Mouse (Mus musculus): ENCODE results near the gene Ehd2. TPM values are rescaled to one million over a fixed set of nuclear protein-coding genes. Genes with fewer than 3 reads are reported as not detected.

The Ehd2 gene
- 3.0 and 3.5 TPM in 2 replicates for polyA plus RNA-seq (2012; rRNA removed)

GRCm38 (mm10) chr7:15967312-15967711 is at the start of gene Ehd2:
Gene Ehd2, minus strand, starts transcription at chr7:15967567.
- Histone ChIP-seq H3K4me3 (ENCODE audit: control insufficient read depth, low read depth, low read length) (peak within 1 kb of the TSS; percentile 73), H3K36me3 (ENCODE audit: control insufficient read depth, insufficient read depth, low read length) (no peaks in the 10 kb centered on the region), H3K27ac (ENCODE audit: control insufficient read depth, insufficient read depth, low read depth, low read length) (no peak within 1 kb of the TSS), H3K4me1 (ENCODE audit: control insufficient read depth, insufficient read depth, low read length) (peaks cover 19% of the 10 kb centered on the region), H3K27me3 (ENCODE audit: control insufficient read depth, insufficient read depth, low read length) (no peaks in the 10 kb centered on the region)
- peak; percentile 90 for TF ChIP-seq CTCF (IDR thresholded peaks at IDR 0.05; ENCODE audit: control insufficient read depth, insufficient read depth, insufficient replicate concordance, low read depth, low read length)
- TF ChIP-seq POLR2A (IDR thresholded peaks at IDR 0.05; ENCODE audit: control insufficient read depth, low read depth, low read length), result no peak

- H3K4me3 ChIP-seq (ENCODE audit: control insufficient read depth, low read depth, low read length), result no peak overlapping the region
- TF ChIP-seq CTCF (IDR thresholded peaks at IDR 0.05; ENCODE audit: control insufficient read depth, insufficient read depth, insufficient replicate concordance, low read depth, low read length), result no peak
- no peak for TF ChIP-seq POLR2A (IDR thresholded peaks at IDR 0.05; ENCODE audit: control insufficient read depth, low read depth, low read length)
- H3K36me3 ChIP-seq (ENCODE audit: control insufficient read depth, insufficient read depth, low read length), result no peaks in the 10 kb centered on the region
- H3K27me3 ChIP-seq (ENCODE audit: control insufficient read depth, insufficient read depth, low read length), result no peaks in the 10 kb centered on the region
- peak overlapping the region; percentile 52; the same call in 1 of the 2 replicates for H3K27ac ChIP-seq (ENCODE audit: control insufficient read depth, insufficient read depth, low read depth, low read length)
- peaks cover 7% of the 10 kb centered on the region for H3K4me1 ChIP-seq (ENCODE audit: control insufficient read depth, insufficient read depth, low read length)
Measured at GRCm38 (mm10) chr7:16015384-16015783, 48.0 kb upstream of the Ehd2 start.

GRCm38 (mm10) chr7:16014521-16015175 is 47.3 kb upstream of the Ehd2 start:
- TF ChIP-seq POLR2A (IDR thresholded peaks at IDR 0.05; ENCODE audit: control insufficient read depth, low read depth, low read length), result no peak
- TF ChIP-seq CTCF (IDR thresholded peaks at IDR 0.05; ENCODE audit: control insufficient read depth, insufficient read depth, insufficient replicate concordance, low read depth, low read length), result no peak
- H3K4me3 ChIP-seq (ENCODE audit: control insufficient read depth, low read depth, low read length), result no peak overlapping the region
- no peaks in the 10 kb centered on the region for H3K36me3 ChIP-seq (ENCODE audit: control insufficient read depth, insufficient read depth, low read length)
- H3K4me1 ChIP-seq (ENCODE audit: control insufficient read depth, insufficient read depth, low read length), result peaks cover 5% of the 10 kb centered on the region
- H3K27ac ChIP-seq (ENCODE audit: control insufficient read depth, insufficient read depth, low read depth, low read length), result no peak overlapping the region
- H3K27me3 ChIP-seq (ENCODE audit: control insufficient read depth, insufficient read depth, low read length), result no peaks in the 10 kb centered on the region

GRCm38 (mm10) chr7:16013722-16014275 is 46.4 kb upstream of the Ehd2 start:
- TF ChIP-seq POLR2A (IDR thresholded peaks at IDR 0.05; ENCODE audit: control insufficient read depth, low read depth, low read length) (no peak), CTCF (IDR thresholded peaks at IDR 0.05; ENCODE audit: control insufficient read depth, insufficient read depth, insufficient replicate concordance, low read depth, low read length) (no peak)
- peaks cover 4% of the 10 kb centered on the region for H3K4me1 ChIP-seq (ENCODE audit: control insufficient read depth, insufficient read depth, low read length)
- no peaks in the 10 kb centered on the region for H3K36me3 ChIP-seq (ENCODE audit: control insufficient read depth, insufficient read depth, low read length)
- no peak overlapping the region for H3K4me3 ChIP-seq (ENCODE audit: control insufficient read depth, low read depth, low read length)
- no peak overlapping the region for H3K27ac ChIP-seq (ENCODE audit: control insufficient read depth, insufficient read depth, low read depth, low read length)
- no peaks in the 10 kb centered on the region for H3K27me3 ChIP-seq (ENCODE audit: control insufficient read depth, insufficient read depth, low read length)

- Histone ChIP-seq H3K36me3 (ENCODE audit: control insufficient read depth, insufficient read depth, low read length) (no peaks in the 10 kb centered on the region), H3K27me3 (ENCODE audit: control insufficient read depth, insufficient read depth, low read length) (no peaks in the 10 kb centered on the region), H3K4me1 (ENCODE audit: control insufficient read depth, insufficient read depth, low read length) (no peaks in the 10 kb centered on the region; the same call in none of the 2 replicates), H3K4me3 (ENCODE audit: control insufficient read depth, low read depth, low read length) (no peak overlapping the region), H3K27ac (ENCODE audit: control insufficient read depth, insufficient read depth, low read depth, low read length) (no peak overlapping the region)
- TF ChIP-seq CTCF (IDR thresholded peaks at IDR 0.05; ENCODE audit: control insufficient read depth, insufficient read depth, insufficient replicate concordance, low read depth, low read length), result peak; percentile 42; the same call in 1 of the 2 replicates
- TF ChIP-seq POLR2A (IDR thresholded peaks at IDR 0.05; ENCODE audit: control insufficient read depth, low read depth, low read length), result no peak
Measured at GRCm38 (mm10) chr7:16012576-16013263, 45.4 kb upstream of the Ehd2 start.

- H3K4me3 ChIP-seq (ENCODE audit: control insufficient read depth, low read depth, low read length), result no peak overlapping the region
- no peak overlapping the region for H3K27ac ChIP-seq (ENCODE audit: control insufficient read depth, insufficient read depth, low read depth, low read length)
- no peaks in the 10 kb centered on the region; the same call in none of the 2 replicates for H3K4me1 ChIP-seq (ENCODE audit: control insufficient read depth, insufficient read depth, low read length)
- H3K27me3 ChIP-seq (ENCODE audit: control insufficient read depth, insufficient read depth, low read length), result no peaks in the 10 kb centered on the region
- no peaks in the 10 kb centered on the region for H3K36me3 ChIP-seq (ENCODE audit: control insufficient read depth, insufficient read depth, low read length)
- no peak for TF ChIP-seq CTCF (IDR thresholded peaks at IDR 0.05; ENCODE audit: control insufficient read depth, insufficient read depth, insufficient replicate concordance, low read depth, low read length)
- TF ChIP-seq POLR2A (IDR thresholded peaks at IDR 0.05; ENCODE audit: control insufficient read depth, low read depth, low read length), result no peak
Measured at GRCm38 (mm10) chr7:16011418-16012085, 44.2 kb upstream of the Ehd2 start.

- H3K27me3 ChIP-seq (ENCODE audit: control insufficient read depth, insufficient read depth, low read length), result no peaks in the 10 kb centered on the region
- no peak for TF ChIP-seq POLR2A (IDR thresholded peaks at IDR 0.05; ENCODE audit: control insufficient read depth, low read depth, low read length)
- no peak for TF ChIP-seq CTCF (IDR thresholded peaks at IDR 0.05; ENCODE audit: control insufficient read depth, insufficient read depth, insufficient replicate concordance, low read depth, low read length)
- no peaks in the 10 kb centered on the region for H3K36me3 ChIP-seq (ENCODE audit: control insufficient read depth, insufficient read depth, low read length)
- no peak overlapping the region for H3K27ac ChIP-seq (ENCODE audit: control insufficient read depth, insufficient read depth, low read depth, low read length)
- no peak overlapping the region for H3K4me3 ChIP-seq (ENCODE audit: control insufficient read depth, low read depth, low read length)
- no peaks in the 10 kb centered on the region; the same call in none of the 2 replicates for H3K4me1 ChIP-seq (ENCODE audit: control insufficient read depth, insufficient read depth, low read length)
Measured at GRCm38 (mm10) chr7:16010649-16011048, 43.3 kb upstream of the Ehd2 start.

All from testis, adult 2 months (tissue).